Mouse (Mus musculus): ENCODE results near the gene Rab5a. TPM values are rescaled to one million over a fixed set of nuclear protein-coding genes. Genes with fewer than 3 reads are reported as not detected.
A peak's percentile ranks its signal among the peaks of the same experiment; 100 is the strongest.
"Not testable (repeated sequence)": the region's sequence is repeated elsewhere in the genome, so short reads cannot be mapped to it uniquely, and the experiment has no call there.

Gene Rab5a
- polyA plus RNA-seq (2017; shearing (Covaris generic)) = 10 to 100 TPM; 14.0 to 19.4 (median 16.6) TPM

GRCm38 (mm10) chr17:53478858-53479603 is at the start of gene Rab5a:
Gene Rab5a (plus strand): TSS chr17:53479234.
- peak; percentile 86 for ATAC-seq

GRCm38 (mm10) chr17:53456152-53456551 is 22.9 kb upstream of the Rab5a start:
- no peak for ATAC-seq

- ATAC-seq = no peak
These were observed 22.3 kb upstream of the Rab5a start for GRCm38 (mm10) chr17:53456742-53457141.

- peak; percentile 95 for ATAC-seq
These were observed 16.2 kb upstream of the Rab5a start, which contains the start of gene Efhb for GRCm38 (mm10) chr17:53462603-53463495. Gene Efhb (minus strand): TSS chr17:53463321.

GRCm38 (mm10) chr17:53463496-53463840 is 15.6 kb upstream of the Rab5a start:
- ATAC-seq = no peak

GRCm38 (mm10) chr17:53465569-53465968 is 13.5 kb upstream of the Rab5a start:
- ATAC-seq = peak; percentile 26

- ATAC-seq = no peak
These were observed 10.3 kb upstream of the Rab5a start for GRCm38 (mm10) chr17:53468697-53469096.

- peak; percentile 9 for ATAC-seq
These were observed 772 bp upstream of the Rab5a start for GRCm38 (mm10) chr17:53478066-53478857.

GRCm38 (mm10) chr17:53479604-53480041 is 589 bp downstream of the Rab5a start:
- peak; percentile 16 for ATAC-seq

GRCm38 (mm10) chr17:53480433-53480832 is 1.4 kb downstream of the Rab5a start:
- ATAC-seq = no peak

GRCm38 (mm10) chr17:53488291-53489006 is 9.4 kb downstream of the Rab5a start:
- no peak for ATAC-seq

GRCm38 (mm10) chr17:53489007-53489378 is 10.0 kb downstream of the Rab5a start:
- no peak for ATAC-seq

- no peak for ATAC-seq
These were observed 23.9 kb downstream of the Rab5a start for GRCm38 (mm10) chr17:53502966-53503365.

- ATAC-seq = peak; percentile 60
These were observed 33.4 kb downstream of the Rab5a start for GRCm38 (mm10) chr17:53512311-53512951.

GRCm38 (mm10) chr17:53519364-53519763 is 40.3 kb downstream of the Rab5a start:
- no peak for ATAC-seq

- no peak for ATAC-seq
These were observed 41.5 kb downstream of the Rab5a start for GRCm38 (mm10) chr17:53520509-53520908.

- ATAC-seq = no peak
These were observed 49.0 kb downstream of the Rab5a start for GRCm38 (mm10) chr17:53528034-53528433.

- ATAC-seq = no peak
These were observed 52.1 kb downstream of the Rab5a start for GRCm38 (mm10) chr17:53531160-53531559.

- peak; percentile 52 for ATAC-seq
These were observed 53.4 kb downstream of the Rab5a start for GRCm38 (mm10) chr17:53532425-53532824.

GRCm38 (mm10) chr17:53539351-53539750 is 60.3 kb downstream of the Rab5a start, which contains the start of gene Pp2d1:
Gene Pp2d1 (minus strand): TSS chr17:53539451.
- not testable (repeated sequence) for ATAC-seq

GRCm38 (mm10) chr17:53542536-53542935 is 63.5 kb downstream of the Rab5a start:
- no peak for ATAC-seq
